Mouse (Mus musculus) megakaryocyte progenitor cell, adult 5-6 weeks (primary cell): ENCODE measurements at regions not wholly inside any gene's neighbourhood (a gene's known extent, or its start where the extent isn't known, plus 50 kb on each side); places are given as distances from the start of the nearest gene placed in this dataset.
"Not testable (repeated sequence)": the region's sequence is repeated elsewhere in the genome, so short reads cannot be mapped to it uniquely, and the experiment has no call there.

ENCODE experiments used
- ATAC-seq: replicated peaks from 2 replicates; pipeline ENCODE4 v1.8.0; 2016; ENCODE audit warnings: mild to moderate bottlenecking, moderate TSS enrichment, inconsistent platforms; ENCODE audit not compliant: poor library complexity

- ATAC-seq = no peak
These were observed 409.9 kb upstream of the Ercc4 start for GRCm38 (mm10) chr16:12699557-12699956.

GRCm38 (mm10) chr16:12700088-12700487 lies 409.4 kb upstream of the Ercc4 start:
- no peak for ATAC-seq

DNA sequence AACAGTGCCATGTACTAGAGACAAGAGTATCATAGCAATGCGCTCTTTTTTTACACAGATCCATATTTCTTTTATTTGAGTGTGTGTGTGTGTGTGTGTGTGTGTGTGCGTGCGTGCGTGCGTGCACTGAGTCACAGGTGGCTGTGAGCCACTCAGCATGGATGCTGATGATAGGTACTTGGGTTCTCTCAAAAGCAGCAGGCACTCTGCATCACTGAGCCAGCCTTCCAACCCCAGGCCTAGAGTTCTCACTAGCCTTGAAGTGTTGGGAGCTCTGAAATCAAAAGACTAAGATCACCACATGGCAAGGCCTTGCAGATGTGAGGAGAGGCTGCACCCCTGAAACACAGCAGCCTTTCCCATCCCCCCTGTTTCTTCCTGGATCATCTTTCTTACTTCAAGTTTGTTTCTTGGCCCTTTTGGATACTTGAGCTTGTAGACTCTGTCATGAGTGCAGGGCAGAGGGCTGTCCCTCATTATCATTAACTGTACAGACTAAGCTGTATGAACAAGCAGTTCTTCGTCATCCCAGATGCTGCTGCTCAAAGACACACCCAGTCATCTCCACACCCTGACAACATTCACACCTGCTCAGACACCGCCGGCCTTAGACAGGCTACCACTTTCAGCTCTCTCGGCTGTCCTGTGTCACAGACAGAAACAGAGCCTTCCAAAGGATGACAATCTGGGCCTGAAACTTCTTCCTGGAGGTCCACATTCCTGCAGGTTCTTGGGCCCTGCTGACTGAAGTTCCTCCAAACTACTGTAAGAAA lies 405.5 kb upstream of the Ercc4 start:
- no peak for ATAC-seq

DNA sequence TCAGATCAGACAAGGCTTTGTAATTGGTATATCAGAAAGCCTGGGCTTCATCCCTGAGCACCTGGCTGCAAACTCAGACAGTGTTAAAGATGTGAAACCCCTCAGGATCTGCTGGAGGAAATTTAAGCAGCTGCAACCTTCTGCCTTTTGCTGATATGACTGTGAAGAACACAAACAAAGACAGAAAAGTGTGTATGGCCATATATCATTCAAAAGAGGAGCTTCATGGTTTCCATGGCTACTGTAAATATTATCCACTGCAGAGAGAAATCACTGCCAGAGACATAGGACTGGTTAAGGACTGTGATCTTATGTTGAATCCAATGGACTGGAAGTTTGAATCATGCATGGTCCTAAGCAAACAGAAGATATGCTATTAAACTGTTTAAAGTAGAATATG lies 402.6 kb upstream of the Ercc4 start:
- no peak for ATAC-seq

DNA sequence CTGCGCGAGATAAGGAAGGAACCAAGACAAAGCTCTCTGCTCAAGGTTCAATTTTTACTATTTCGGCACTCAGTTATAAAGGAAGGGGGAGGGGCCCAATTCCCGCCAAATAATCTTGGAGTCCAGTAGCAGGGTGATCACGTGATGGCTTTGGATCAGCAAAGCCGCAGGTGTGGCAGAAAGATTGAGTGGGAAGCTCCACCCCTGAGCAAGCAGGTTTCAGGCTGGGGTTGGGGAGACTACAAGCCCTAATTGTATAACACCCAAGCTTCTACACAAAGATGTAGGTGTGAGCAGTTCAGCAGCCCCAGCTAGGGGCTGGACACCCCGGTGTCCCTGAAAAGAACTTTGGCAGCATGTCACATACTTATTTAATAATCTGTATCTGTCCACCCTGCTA lies 388.1 kb upstream of the Ercc4 start:
- ATAC-seq = not testable (repeated sequence)

DNA sequence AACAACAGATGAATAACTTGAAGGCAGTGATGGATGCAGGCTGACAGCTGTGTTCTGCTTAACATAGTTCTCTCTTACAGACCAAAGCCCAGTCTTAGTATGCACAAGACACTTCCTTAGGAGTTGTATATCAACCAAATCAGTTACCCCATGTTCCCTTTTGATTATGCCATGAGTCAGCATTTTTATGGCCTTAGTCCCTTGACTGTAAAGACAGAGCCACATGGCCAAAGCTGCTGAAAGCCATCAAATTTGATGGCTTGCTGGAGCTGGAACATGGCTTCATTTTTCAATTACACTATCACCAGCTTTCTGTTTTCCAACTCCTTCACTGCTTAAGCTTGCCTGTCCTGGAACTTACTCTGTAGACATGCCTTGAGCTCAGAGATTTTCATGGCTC lies 383.4 kb upstream of the Ercc4 start:
- no peak for ATAC-seq

- ATAC-seq = not testable (repeated sequence)
These were observed 379.2 kb upstream of the Ercc4 start for GRCm38 (mm10) chr16:12730167-12730730.

GRCm38 (mm10) chr16:12731588-12731987 lies 377.9 kb upstream of the Ercc4 start:
- ATAC-seq = no peak

DNA sequence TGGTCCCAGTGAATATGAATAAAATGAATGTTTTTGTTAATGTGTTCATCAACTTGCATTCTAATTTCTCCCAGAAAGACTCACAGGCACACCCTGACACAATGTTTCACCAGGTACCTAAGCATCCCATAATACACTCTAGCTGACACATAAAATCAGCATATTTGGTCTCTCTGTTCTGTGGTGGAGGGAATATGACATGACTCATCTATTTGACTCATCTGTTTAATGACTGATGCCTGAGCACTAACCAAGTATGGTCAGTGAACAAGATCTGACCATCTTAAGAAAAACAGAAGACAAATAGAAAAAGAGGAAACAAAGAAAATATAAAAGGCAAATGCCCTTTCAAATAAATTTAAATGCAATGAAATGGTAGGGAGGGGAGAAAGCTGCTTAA lies 367.0 kb upstream of the Ercc4 start:
- ATAC-seq = no peak

DNA sequence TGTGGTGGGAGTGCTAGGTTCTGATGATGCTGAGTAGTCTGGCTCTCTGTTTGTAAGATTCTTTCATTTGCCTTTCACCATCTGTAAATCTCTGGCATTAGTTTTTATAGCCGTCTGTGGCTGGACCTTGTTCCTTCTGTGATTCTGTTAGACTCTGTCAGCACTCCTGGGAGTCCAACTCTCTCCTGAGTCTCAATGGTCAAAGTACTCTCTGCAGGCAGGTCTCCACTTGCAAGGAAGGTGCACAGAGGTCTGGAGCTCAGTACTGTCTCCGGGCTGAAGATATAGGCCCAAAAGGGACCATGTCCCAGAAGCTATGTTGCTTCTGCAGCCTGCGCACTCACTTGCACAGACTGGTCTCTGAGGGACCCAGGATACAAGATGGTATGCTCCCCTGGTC lies 356.3 kb upstream of the Ercc4 start:
- no peak for ATAC-seq

- no peak for ATAC-seq
These were observed 355.1 kb upstream of the Ercc4 start for GRCm38 (mm10) chr16:12754361-12754760.

- ATAC-seq = no peak
These were observed 350.9 kb upstream of the Ercc4 start for GRCm38 (mm10) chr16:12758594-12758993.

GRCm38 (mm10) chr16:12764166-12764565 lies 345.3 kb upstream of the Ercc4 start:
- peak; percentile 79 for ATAC-seq

- ATAC-seq = peak; percentile 65; the same call in 1 of the 2 replicates
These were observed 344.9 kb upstream of the Ercc4 start for GRCm38 (mm10) chr16:12764608-12765007.

DNA sequence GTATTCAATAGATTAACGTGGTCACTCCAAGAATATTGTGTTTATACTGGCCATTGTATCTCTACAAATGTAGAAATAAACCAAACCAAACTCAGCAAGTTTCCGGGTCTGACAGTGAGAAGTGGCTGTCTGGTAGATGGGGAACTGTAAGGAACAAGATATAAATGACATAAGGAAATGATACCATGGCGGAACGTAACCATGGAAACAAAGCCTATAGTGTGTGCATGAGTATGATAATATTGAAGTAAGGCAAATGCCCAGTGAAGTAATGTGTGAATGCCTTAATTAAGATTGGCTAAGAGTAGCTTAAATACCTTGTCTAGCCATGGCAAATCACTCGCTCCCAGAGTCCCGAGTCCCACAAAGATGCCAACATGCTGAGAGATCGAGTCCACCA lies 342.6 kb upstream of the Ercc4 start:
- ATAC-seq = peak; percentile 56

GRCm38 (mm10) chr16:12768161-12768895 lies 341.2 kb upstream of the Ercc4 start:
- ATAC-seq = no peak

GRCm38 (mm10) chr16:12770482-12770881 lies 339.0 kb upstream of the Ercc4 start:
- no peak for ATAC-seq

DNA sequence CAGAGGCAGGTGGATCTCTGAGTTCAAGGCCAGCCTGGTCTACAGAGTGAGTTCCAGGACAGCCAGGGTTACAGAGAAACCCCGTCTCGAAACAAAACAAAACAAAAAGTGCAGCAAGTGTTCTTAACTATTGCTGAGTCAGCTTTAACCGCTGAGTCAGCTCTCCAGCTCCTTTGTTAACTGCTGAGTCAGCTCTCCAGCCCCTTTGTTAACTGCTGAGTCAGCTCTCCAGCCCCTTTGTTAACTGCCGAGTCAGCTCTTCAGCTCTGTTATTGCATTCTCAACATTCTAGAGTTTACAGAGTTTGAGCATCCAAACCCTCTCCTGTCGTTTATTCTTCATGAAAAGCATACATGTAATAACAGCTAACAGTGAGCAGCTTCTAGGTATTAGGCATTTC lies 336.9 kb upstream of the Ercc4 start:
- no peak for ATAC-seq

DNA sequence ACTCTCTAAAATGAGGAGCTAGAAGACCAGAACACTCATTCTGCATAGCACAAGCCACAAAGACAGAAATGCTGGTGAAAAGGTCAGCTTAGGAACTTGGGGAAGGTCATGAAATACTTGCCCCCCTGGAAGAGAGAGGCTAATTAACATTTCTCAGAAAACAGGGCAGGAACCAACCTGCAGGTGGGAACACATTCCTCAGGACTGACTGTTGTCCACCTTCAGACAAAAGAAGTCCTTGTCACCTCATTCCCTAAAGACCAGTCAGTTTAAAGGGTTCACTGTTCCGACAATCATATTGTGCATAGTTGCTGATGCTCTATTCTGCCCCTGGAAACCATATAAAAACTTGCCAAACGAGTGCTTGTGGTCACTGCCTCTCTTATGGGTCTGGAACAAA lies 333.6 kb upstream of the Ercc4 start:
- ATAC-seq = no peak

DNA sequence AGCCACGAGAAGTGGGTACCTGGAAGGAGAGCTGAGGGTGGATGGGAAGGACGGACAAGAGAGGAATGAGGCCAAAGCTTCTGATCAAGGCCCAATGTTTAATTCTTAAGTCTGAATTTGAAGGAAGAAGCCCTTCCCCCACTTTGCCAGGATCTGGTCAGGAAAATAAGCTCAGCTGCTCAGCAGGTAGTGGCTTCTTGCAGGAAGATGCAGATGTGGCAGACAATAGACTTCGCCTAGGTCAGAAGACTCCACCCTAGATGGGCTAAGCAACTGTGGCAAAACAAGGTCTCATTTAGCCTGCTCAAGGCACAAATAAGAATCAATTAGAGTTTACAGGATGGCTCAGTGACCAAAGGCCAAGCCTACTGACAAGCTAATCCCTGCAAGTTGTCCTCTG lies 330.4 kb upstream of the Ercc4 start:
- no peak for ATAC-seq

DNA sequence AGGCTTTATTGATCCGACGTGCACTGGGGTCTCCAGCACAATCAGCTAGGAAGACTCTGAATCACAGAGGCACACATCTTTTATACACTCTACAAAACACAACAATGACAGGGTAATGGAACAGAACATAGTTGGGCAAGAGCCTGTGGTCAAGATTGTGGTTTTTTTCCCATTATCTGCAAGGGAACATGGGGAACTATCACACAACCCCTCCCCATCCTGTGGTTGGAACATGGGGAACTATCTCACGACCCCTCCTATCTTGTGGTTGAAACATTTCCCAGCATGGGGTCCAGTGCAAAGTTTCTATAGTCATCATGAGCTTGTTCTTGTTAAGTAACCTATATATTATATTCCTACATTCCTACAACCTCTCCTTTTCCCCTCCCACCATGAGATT lies 328.8 kb upstream of the Ercc4 start:
- peak; percentile 90 for ATAC-seq

- ATAC-seq = peak; percentile 50; the same call in 1 of the 2 replicates
These were observed 323.7 kb upstream of the Ercc4 start for GRCm38 (mm10) chr16:12785828-12786227.
